Mouse (Mus musculus): ENCODE measurements around the gene Nrcam.

Nrcam gene

DNA sequence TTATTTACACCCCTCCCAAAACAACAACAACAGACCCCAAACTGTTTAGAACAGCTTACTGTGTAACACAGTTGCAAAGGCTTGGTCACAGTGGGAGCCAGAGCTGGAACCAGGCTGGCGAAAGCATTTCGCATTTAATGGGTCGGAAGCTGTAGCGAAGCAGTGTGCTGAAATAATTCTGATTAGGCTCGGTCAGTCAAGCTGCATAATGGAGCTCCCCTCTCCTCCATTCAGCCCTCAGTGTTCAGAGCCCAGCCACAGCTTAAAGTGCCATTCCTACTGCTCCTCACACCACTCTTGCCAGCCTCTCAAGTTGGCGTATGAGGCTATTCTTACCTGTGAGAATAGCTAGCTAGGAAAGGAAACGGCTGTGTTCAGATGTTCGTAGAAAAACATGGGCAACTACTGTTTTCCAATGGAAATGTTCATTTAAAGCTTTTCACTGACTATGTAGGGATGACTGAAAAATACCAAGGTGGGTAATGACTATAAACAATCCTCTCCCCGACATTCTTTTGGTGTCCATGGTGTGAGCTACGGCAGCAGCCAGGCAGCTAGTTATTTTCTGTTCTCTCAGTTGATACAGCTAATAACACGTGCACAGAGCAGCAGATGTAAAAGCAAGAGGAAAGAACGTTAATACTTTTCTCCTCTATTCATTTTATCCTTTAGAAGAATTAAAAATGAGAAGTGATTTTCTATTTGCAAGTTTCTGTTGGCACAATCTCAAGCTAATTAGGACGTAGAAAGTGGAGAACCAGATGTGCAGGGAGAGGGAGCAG is 108.6 kb downstream of the Nrcam start:
- DNase-seq (ENCODE audit: low read depth, low spot score): no peak

DNA sequence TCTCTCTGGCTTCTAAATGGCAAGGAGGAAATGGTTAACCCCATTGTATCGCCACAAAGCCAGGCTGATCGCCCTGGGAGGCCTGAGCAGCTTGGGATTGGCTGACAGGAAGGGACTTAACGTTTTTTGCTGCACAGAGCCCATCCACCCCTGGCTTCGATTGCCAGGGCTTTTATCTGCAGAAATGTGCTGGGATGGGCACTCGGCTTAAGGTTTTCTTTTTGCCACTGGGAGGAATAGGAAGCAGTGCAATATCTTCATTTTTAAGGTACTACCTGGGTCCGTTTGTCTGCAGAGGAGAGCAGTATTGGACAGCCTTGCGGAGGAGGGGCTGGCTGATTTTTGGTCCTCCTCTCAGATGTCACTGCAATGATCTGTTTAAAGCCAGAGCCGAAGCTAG is 110.2 kb downstream of the Nrcam start:
- no peak for DNase-seq (ENCODE audit: low read depth, low spot score)

DNA sequence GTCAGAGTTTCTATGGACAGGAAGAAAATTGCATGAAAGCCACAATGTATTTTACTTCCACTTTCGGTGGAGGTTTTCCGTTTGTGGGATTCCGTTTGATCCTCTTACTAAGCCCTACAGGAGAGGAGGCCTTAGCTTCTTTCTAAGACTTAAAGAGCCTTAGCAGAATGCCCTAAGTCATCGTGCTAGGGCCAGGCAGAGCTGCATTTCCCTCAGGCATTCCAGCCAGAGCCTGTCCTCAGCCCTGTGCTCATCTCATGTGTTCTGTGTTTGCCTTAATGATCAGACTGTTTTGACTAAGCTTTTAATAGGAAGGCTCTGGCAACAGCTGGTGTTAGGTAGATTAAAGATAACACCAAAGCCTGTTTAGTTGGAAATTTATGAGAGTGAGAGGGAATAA is 111.5 kb downstream of the Nrcam start:
- no peak for DNase-seq (ENCODE audit: low read depth, low spot score)

DNA sequence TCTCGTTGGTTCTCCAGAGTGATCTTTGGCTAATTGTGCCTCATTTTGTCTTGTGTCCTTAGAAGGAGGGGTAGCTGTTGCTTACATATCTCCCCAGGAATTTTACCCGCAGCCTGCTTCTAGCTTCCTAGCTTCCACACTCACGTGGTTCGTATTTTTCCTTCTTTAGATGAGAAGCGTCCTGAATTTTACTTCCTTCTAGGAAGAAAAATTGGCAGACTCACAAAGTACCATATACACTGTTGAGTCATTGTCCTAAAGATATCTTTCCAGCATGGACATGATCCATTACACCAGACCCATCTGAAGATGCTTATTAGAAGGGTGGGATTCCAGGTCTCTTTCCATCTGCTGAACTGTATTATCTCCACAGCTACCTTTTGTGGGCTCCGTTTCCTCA is 122.2 kb downstream of the Nrcam start:
- DNase-seq (ENCODE audit: low read depth, low spot score): no peak

DNA sequence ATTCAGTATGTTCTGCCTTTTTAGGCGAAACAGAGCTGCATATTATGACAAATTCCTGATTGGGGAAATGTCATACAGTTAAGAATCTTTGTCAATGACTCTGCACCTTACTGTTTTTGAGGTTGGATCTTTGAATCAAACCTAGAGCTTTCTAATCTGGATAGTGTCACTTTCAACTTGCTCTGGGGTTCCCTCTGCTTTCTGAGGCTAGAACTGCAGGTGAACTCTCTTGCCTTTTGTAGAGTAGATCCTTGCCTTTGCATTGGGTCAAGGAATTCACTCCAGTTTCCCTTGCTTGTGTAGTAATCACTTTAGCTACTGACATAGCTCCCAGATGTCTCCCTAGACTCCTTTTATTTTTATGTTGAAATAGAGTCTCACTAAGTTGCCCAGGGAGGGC is 123.1 kb downstream of the Nrcam start:
- no peak for DNase-seq (ENCODE audit: low read depth, low spot score)

DNA sequence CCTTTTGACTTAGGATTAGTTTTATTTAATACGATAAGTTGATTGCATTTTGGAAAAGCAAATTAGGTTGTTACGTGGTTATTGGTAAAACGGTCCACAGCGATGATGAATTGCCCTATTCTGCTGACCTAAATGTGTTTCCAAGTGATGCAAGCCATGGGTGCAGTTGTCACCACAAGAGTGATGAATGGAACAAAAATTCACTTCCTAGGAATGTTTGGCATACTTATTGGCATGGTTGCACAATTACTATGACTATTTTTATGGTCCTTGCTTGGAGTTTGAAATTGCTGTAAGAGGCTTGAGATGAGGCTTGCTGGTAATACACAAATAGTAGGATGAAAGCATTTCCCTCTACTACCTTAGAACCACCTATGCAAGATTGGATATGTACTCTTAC is 125.1 kb downstream of the Nrcam start:
- DNase-seq (ENCODE audit: low read depth, low spot score): no peak

DNA sequence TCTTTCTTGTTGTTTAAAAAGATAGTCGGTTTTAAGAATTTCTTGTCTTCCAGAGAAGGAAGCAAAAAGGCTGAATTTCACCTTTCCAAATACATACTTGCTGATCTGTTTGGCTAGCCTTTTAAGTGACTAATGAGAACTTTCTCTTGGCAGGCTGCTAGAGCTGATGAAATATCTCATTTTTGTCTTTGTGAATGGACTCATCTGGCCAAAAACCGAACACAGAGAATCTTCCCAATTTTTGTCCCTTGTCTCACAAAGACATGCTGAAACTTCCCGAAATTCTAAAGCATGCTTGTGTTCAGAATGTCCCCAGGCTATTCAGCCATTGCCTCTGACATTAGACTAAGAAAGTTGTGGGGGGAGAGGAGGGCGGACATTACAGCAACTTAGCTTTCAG is 129.3 kb downstream of the Nrcam start:
- DNase-seq (ENCODE audit: low read depth, low spot score): no peak

DNA sequence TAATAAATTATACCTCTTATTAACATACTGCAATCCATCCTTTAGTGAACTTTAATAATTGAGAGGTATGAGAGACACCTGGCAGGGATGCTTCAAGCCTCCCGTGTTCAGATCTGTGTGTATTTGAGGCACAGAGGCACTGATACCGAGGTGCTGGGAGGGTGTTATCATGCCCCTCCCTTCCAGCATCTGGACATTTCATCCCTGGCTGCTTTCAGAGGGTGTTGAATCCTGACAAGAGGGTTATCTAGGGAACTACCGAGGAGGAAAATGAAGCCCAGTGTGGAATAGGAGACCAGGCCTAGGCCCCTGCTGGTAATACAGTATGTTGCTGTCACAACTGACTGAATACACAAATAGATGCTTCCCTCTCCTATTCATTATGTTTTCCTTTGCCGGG is 133.8 kb downstream of the Nrcam start:
- no peak for DNase-seq (ENCODE audit: low read depth, low spot score)

DNA sequence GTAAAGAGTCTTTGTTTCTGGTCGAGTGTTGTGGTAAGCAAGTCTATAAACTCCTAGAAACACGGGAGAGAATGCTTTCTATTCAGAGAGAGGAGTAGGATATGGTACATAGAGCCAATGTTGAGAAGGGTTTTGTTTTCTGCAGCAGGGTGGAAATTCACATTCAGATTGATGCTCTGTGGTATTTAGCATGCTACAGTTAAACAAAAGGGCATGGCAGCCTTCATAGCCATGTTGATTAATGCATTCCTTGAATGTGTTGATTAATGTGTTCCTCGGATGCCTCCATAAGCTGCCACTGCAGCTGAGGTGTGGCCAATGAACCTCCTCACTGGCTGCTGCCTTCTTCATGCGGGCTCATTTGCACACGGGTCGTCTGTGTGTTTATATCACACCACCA is 134.3 kb downstream of the Nrcam start:
- DNase-seq (ENCODE audit: low read depth, low spot score): no peak

DNA sequence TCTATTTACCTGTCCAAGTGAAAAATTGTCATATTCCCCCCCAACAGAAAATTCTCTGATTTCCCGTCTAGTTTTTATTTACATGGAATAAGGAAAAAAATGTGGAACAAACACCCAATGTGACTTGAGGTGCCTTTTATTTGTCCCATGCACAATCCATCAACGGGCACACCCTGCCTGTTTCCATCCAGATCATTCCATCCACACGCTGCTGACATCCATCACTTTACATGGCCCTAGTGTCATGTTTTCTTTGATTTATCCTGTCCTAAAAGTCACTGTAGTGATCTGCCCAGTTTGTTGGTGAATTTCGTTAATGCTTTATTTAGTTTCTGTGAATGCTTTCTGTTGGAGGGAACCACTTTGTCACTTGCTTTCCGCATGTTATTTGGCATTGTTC is 142.4 kb downstream of the Nrcam start:
- DNase-seq (ENCODE audit: low read depth, low spot score): no peak

DNA sequence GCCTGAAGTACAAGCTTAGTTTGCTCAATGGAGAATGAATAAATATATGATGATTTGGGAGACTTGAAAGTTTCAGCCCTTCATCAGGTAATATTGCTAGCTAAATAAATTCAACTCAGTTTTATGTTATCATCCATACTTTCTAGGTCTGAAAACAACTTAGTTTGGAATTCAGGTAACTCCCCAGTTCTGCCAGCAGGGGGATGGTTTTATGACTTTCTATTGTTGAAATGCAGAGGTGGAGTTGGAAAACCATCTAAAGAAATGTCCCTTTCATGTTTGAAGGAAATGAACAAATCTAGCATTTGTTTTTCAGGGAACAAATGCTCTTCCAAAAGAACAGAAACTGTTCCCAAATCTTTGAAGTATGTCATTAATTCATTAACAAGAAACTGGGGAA is 146.7 kb downstream of the Nrcam start:
- no peak for DNase-seq (ENCODE audit: low read depth, low spot score)

DNA sequence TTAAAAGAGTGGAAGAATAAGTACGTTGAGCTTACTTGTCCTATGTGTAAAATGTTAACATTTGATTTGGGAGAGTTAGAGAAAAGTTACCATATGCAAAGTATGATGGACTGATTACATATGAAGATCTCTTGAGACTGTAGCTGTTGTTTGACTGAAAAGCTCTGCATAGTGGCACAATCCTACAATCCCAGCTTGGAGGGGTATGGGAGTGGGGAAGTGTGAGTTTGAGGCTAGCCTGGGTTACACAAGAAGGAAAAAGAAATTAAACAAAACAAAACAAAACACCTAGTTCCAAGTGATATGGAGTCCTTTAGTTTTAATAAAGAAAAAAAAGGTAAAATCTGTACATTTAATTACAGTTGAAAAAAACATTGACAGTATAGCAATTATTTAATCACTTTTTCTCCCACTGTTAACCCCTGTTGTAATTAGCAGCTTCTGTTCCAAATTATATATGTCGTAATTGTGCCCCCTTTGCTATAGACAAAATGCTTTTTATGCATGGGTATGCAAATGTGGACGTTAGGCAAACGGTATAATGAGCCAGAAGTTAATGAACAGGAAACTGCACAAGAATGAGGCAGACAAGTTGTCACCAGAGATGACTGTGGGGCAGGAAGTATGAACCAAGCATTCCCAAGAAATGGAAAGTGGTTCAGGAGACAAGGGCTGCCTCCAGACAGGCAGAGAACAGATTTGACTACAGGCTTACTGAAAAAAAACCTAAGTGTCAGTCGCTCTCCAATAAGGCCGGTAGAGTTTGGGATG is 150.8 kb downstream of the Nrcam start:
- DNase-seq (ENCODE audit: low read depth, low spot score): no peak

DNA sequence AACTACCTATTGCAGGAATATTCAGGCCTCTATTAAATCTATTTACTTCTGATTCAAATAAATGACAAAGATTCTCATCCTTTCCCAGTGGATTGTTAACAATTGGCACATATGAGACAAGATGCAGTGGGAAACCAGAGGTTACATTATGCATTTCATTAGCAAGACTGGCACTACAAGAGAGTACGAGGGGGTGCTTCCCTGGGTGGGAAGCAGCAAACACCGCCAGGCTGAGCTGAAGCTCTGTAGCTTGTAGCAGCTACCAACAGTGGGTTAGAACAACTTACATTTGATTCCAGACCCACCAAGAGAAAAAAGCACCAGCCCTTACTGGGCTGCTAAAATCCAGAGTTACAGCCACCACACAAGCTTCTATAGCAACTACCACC is 151.3 kb downstream of the Nrcam start:
- no peak for DNase-seq (ENCODE audit: low read depth, low spot score)

DNA sequence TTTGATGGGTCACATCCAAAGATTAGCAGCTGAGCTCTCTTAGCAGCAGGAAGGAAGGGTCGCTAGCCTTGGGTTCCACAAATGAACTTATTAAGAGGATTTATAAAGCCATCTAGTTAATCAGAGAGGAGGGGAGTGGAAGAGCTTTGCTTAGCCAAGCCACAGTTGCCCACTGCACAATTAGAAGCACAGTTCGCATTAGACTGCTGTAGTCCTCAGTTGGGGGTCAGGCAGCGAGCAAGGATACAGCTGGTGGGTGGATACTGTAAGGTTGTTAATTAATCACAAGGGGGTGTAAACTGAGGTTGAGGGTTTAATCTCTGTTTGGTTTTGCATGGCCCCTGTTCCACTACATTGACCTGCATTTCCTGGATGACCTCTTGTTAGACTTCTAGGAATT is 152.7 kb downstream of the Nrcam start:
- DNase-seq (ENCODE audit: low read depth, low spot score): no peak

DNA sequence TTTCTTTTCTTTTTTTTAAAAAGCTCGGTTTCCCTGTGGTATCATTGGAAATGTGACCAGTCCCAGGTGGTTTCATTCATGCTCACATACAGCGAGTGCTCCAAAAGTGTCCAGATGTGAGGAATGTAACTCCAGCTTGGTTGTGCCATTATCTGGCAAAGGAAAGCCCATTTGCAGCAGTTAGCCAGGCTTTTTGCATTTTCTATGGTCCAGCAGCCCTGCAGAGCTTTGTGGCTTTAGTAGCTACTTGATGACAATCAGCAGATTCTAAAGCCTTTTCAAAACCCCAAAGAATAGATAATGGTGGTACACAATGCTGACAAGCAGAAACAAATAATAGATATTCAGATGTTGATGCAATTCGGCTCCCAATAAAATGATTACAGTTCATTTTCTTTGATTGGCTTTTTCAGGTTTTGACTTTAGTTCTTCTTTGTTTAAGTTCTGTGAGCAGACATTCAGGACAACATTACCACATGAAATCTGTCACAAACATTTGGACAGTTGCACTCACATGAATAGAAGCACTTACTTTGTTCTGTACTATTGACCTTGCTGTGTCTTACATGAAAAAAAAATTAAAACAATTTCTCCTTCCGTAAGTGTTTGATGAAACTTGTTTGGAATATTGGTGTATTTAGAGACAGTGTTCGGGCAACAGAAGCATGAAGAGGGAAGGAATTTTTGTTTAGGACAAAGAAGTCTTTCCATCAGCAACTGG is 164.2 kb downstream of the Nrcam start:
- DNase-seq (ENCODE audit: low read depth, low spot score): no peak

DNA sequence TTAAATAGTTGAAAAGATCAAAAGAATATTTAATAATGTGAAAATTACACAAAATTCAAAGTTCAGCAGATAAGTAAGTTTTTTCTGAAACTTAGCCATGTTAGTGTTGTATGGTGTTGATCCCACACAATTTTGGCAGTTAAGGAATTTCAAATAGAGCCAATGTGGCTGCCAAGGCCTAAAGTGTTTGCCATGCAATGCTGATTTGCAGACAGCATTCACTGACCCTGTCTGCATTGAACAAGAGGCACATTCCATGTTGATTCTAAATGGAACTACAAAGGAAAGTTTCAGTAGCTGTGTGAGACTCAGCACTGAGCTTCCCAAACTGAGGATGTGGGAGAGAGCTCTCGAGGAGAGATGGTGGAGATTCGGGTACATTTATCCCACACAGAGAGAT is 169.1 kb downstream of the Nrcam start:
- DNase-seq (ENCODE audit: low read depth, low spot score): no peak

DNA sequence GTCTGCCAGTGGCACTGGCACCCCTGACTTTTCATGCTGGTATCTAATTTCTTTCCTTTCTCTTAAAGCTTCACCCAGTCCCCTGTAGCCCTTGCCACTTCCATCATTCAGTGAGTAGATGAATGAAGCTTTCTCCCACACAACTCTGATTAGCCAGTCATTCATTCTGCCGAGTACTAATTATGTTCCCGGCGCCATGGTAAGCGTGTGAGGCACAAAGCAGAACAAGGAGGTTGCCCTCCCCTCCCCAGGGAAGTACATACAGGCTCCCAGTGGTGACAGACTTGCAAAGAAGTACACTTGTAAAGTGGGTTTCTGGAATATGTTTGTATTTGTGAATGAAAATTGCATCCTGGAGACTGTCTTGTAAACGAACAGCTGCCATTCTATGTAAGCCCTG is 170.2 kb downstream of the Nrcam start:
- DNase-seq (ENCODE audit: low read depth, low spot score): no peak

DNA sequence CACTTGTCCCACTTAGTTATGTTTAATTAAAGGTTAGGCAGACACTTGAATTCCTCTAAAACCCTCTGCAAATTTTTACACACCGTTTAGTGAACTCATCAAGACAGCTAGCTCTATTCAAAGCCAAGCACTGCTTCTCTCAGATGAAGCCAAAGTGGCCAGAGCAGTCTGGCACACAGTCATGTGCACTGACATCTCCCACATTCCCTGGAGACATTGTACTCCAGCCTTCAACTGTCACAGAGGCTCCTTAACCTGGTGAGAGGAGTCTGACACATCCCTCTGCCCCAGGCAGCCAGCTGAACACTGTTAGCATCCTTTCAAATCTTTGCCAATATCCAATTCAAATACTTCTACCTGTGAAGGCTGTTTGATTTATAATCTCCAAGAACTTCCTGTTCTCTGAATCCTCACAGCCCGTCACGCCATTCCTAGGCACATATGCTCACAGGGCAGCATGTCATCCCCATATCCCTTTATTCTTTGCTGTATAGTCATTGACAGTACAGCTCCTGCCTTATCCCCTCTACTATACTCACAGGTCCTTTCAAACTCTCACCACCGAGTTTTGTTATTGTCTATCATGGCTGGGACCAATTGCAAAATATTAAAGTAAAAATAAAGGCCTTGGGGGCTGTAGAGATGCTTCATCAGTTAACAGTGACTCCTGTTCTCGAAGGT is 173.3 kb downstream of the Nrcam start:
- DNase-seq (ENCODE audit: low read depth, low spot score): no peak

DNA sequence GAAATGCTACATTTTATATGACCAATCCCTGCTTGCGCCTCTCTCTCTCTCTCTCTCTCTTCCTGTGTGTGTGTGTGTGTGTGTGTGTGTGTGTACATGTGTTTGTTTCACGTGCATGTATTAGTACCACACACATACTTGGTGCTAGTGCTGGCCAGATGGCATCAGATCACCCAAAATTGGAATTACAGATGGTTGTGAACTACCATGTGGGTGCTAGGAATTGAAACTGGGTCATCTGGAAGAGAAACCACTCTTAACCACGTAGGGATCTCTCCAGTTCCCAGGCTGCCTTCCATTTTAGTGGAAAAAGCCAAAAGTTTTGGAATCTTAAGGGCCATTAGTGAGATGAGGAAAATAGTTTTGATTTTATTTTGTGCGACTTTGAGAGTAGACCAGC is 175.1 kb downstream of the Nrcam start:
- no peak for DNase-seq (ENCODE audit: low read depth, low spot score)

DNA sequence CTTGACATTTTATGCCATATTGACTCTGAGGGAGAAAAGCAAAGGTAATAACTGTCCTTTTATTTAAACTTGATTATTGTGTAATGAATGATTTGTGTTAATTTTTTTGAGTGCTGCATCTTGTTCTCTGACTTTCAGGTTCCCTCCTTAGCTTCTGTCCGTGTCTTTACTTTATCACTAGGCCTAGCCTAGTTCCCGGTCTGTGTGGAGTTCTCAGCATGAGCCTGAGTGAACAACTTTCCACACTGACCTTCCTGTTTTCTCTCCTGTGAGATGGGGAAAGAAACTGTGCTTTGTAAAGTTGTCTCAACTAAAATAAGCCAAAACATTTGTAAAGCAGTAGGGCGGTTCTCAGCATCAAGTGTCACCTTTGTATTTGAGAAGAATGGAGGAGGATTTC is 179.9 kb downstream of the Nrcam start:
- DNase-seq (ENCODE audit: low read depth, low spot score): no peak

DNA sequence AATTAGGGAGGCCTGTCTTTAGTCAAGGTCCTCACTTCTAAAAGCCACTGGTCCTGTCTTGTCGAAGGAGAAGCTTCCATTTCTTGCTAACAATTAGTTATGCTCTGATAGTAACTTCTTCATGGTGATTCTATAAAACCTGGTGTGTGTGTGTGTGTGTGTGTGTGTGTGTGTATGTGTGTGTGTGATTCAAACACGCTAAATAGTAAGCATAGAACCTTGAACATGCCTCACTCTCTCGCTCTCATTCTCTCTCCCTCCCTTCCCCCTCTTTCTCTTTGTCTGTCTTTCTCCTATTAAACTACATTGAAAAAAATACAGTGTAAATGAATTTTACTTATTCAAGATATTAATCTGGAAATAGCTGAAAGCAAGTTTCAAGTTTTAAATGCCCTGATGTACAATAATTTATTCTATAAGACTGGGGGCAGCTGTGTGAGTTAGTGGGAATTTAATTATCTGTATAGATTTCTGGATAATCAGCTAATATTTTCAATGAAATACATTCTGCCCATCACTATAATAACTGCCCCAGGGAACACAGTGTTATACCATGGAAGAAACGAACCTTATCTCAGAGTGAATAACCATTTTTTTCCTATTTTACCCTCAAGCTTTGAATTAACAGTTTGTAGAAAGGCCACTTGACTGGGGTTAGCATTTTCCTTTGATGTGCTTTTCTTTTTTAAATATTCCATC is 180.9 kb downstream of the Nrcam start:
- no peak for DNase-seq (ENCODE audit: low read depth, low spot score)

DNA sequence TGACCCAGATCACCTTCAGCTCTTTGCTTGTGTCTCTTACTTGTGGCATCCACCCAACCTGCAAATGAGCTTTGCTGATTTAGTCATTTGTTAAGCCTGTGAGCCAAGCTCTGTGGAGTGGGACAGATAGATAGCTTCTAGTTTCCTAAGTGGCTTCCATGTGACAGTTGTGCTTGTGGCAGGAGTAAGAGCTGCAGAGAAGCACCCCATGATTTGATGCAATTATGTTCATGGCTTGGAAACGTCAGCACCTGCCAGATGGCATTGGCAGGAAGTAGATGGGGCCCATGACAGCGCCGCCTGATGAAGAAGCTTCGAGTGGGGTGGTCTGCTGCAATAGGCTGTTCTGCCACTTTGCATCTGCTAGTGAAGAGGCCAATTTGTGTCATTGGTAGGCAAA is 186.4 kb downstream of the Nrcam start:
- DNase-seq (ENCODE audit: low read depth, low spot score): no peak

Data from brain, embryonic 18.5 days (tissue).